Mouse (Mus musculus) brown adipose tissue, adult 24 weeks (tissue): Measurements from ENCODE around the gene Sec11a. TPM values are rescaled to one million over a fixed set of nuclear protein-coding genes. Genes with fewer than 3 reads are reported as not detected.
"Not testable (repeated sequence)": the region's sequence is repeated elsewhere in the genome, so short reads cannot be mapped to it uniquely, and the experiment has no call there.

Experiments used
- H3K27ac ChIP-seq: fragments of 200-500 bp; replicated peaks from 2 replicates; pipeline ENCODE4 v1.5.1; 2012; ENCODE audit warnings: low read depth, mild to moderate bottlenecking, low read length
- H3K4me1 ChIP-seq: fragments of 200-500 bp; 2 replicates; pipeline ENCODE4 v1.6.1; 2012; ENCODE audit warnings: low read length, mixed read lengths; ENCODE audit not compliant: control insufficient read depth, insufficient read depth, insufficient read length
- H3K4me3 ChIP-seq: fragments of 200-500 bp; 2 replicates; pipeline ENCODE4 v1.5.1; 2012; ENCODE audit warnings: low read depth, mild to moderate bottlenecking, low read length, moderate library complexity; ENCODE audit not compliant: insufficient read depth
- polyA plus RNA-seq: library from polyadenylated mRNA; stranded (reverse); fragments of >200 nt; gene quantifications from 2 replicates; pipeline ENCODE4 v1.2.4, GENCODE M21; 2012; ENCODE audit not compliant: missing spikeins, insufficient read depth, insufficient read length

Sec11a gene
- polyA plus RNA-seq, 1 experiment = 61.2 TPM

DNA sequence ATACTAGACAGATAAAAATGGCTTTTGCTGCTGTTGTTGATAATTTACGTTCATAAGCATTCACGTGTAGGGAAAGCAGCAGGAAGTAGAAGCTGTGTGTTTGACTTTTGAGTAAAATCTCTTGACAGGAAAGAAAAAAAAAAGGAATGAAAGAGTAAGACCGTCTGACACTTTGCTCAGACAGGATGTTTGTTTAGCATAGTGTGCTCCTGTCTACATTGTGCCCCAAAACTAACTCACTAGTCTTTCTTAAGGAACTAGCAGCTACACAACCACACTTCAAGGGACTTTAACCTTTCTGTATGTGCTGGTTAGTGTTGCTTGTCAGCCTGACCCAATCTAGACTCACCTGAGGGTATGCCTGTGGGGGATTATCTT, 26.0 kb upstream of the Sec11a start:
- H3K4me1 ChIP-seq, H3K4me3 ChIP-seq, H3K27ac ChIP-seq: not testable (repeated sequence)

DNA sequence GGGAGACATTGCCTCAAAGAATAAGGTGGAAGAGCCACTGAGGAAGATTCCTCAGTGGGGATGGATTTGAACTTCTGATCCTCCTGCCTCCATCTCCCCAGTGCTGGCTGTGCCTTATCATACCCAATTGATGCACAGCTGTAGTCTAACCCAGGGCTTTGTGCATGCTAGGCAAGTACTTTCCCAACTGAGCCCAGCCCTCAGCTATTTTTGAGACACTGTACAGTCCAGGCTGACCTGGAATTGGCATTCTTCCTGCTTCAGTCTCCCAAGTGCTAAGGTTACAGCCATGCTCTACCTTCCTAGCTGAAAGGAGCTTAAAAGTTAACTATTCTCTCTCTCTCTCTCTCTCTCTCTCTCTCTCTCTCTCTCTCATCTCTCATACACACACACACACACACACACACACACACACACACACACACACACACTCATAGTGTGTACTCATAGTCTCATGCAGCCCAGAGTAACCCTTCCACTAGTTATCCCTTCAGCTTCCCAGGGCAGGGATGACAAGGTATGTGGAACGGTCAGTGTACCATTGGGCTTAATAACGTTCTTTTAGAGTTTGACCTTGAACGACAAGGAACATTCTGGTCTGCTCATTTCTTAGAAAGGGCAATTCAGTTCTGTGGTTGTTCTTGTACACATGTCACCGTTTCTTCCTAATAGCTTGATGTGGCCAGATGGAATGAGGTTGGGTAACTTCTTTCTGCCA, 25.5 kb upstream of the Sec11a start:
- not testable (repeated sequence) for H3K4me1 ChIP-seq, H3K4me3 ChIP-seq, H3K27ac ChIP-seq

DNA sequence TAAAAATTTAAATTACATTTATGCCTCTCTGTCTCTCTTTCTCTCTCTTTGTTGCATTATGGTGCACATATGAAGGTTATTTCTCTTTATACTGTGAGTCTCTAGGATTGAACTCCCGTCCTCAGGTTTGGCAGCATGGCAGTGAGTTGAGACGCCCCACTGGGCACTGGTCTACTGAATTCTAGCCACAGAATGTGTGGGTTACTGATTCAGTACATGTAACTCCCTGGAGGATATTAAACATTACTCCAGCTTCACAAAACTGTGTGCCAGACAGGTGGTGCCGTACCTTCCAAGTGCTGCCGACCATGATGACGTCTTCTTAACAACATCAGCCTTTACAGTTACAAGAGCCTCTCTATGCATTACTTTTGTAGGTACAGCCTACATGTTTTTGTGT, 24.5 kb upstream of the Sec11a start:
- H3K27ac ChIP-seq = no peak overlapping the region
- H3K4me1 ChIP-seq = no peaks in the 10 kb centered on the region
- no peak overlapping the region for H3K4me3 ChIP-seq

DNA sequence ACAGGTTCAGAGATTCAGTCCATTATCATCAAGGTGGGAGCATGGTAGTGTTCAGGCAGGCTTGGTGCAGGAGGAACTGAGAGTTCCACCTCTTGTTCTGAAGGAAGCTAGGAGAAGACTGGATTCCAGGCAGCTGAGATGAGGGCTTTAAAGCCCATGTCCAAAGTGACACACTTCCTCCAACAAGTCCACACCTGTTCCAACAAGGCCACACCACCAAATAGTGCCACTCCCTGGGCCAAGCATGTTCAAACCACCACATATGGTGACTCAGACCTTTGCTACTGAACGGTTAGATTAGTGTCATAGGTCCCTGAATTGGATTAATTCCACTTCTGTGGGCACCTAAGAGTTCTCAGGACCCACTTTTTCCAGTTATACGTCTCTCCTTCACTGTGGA, 23.8 kb upstream of the Sec11a start:
- Histone ChIP-seq H3K27ac (no peak overlapping the region), H3K4me3 (no peak overlapping the region), H3K4me1 (no peaks in the 10 kb centered on the region)

DNA sequence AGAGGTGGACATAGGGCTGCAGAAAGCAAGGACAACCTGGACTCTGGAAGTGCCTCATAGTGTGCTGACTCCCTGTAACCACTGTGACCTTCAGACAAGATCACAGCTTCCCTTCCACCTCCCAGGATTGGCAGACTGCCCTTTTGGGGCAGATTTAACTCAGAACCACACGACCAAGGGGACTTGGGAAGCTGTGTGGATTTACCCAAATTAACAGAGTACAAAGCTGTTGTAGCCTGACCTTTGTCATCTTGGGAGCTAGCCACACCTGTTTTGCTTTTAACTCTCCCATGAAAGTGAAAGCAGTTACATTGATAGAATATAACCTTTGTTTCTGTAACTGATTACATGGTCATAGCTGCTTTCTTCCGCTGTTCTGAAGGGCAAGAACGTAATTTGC, 23.3 kb upstream of the Sec11a start:
- Histone ChIP-seq H3K4me1 (no peaks in the 10 kb centered on the region), H3K4me3 (no peak overlapping the region), H3K27ac (no peak overlapping the region)

DNA sequence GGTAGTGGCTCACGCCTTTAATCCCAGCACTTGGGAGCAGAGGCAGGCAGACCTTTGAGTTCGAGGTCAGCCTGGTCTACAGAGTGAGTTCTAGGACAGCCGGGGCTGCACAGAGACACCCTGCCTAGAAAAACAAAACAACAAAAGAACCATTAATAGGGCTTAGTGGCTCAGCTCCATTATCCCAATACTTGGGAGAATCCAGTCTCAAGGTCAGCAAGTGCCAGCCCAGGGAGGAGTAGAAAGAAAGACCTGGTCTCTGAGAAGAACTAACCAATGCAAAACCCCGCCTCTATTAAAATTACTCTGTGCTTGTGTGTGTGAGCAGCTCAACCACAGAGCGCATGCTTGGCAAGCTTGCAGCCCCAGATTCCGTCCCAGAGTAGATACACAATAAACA, 15.2 kb upstream of the Sec11a start:
- Histone ChIP-seq H3K27ac (no peak overlapping the region), H3K4me1 (no peaks in the 10 kb centered on the region), H3K4me3 (no peak overlapping the region)

DNA sequence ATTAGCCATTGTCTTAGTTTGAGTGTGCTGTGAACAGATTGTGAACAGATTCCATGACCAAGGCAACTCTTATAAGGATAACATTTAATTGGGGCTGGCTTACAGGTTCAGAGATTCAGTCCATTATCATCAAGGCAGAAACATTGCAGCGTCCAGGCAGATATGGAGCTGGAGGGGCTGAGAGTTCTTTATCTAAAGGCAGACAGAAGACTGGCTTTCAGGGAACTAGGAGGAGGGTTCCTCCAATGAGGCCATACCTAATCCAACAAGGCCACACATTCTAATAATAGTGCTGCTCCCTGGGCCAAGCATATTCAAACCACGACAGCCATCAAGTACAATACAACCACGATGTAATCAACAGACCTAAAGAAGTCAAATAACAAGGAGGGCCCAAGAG, 11.4 kb upstream of the Sec11a start:
- Histone ChIP-seq H3K4me3 (no peak overlapping the region), H3K27ac (no peak overlapping the region), H3K4me1 (no peaks in the 10 kb centered on the region)

DNA sequence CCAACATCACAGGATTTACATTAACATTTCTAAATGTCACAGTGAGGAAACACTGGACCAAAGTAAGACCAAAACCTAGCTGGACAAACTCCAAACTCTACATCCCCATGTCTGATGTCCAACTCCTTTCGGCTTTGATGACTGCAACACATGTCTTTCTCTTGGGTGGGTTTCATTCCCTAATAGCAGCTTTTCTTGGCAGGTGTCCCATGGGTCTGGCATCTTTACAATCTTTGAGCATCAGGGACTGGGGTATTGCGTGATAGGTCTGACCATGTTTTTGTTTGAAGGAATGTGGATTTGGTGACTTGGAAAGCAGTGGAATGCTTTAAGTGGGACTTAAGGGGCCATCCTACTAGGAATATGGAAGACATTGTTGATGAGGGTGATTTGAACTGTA, 9.3 kb upstream of the Sec11a start:
- Histone ChIP-seq H3K27ac (no peak overlapping the region), H3K4me3 (no peak overlapping the region), H3K4me1 (no peaks in the 10 kb centered on the region)

DNA sequence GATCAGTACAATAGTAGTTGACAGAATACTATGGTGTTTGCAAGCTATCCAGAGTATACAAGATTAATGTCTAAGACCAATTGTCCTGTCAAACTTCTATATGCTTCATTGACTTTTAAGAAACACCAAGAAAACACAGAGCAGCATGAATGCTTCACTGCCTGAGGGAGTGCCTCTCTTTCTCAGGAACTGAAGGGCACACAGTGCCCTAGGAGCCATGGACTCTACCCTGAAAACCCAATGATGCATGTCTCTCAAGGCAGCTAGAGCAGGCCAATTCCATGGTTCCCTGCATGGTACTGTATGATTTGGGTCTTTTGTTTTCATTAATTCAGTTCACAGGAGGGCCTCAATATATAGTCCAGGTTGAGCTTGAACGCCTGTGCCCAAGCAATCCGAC, 6.7 kb upstream of the Sec11a start:
- H3K27ac ChIP-seq = no peak overlapping the region

DNA sequence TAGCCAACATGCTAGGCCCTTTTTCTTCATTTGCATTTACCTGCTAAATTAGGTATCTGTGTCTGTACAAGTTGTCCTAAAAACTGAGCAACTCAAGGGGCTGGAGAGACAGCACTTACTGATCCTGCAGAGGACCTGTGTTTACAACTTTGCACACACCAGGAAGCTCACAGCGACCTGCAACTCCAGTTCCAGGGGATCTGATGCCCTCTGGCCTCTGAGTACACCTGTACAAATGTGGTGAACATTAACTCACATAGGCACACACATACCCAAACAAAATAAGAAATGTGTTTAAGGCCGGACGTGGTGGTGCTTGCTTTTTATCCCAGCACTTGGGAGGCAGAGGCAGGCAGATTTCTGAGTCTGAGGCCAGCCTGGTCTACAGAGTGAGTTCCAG, 4.6 kb upstream of the Sec11a start:
- Histone ChIP-seq H3K27ac (no peak overlapping the region), H3K4me1 (no peaks in the 10 kb centered on the region), H3K4me3 (no peak overlapping the region)

More for the DNA sequence above, 6.7 kb upstream of the Sec11a start:
- Histone ChIP-seq H3K4me1 (no peaks in the 10 kb centered on the region), H3K4me3 (no peak overlapping the region)

DNA sequence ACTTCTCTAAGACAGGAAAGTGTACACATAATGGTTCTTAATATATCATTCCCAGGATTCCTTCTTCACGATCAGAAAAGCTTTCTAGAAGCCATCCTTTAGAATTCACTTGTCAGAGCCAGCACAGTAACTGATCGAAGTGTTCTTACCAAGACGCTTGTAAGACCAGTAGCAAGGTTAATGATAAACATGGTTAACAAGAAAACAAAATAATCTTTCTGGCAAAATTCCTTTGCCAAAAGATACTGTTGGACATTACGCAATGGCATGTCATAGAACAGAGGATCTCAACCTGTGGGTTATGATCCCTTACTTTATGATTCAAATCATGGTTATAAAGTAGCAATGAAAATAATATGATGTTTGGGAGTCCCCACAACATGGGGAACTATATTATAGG, 3.9 kb upstream of the Sec11a start:
- no peak overlapping the region for H3K27ac ChIP-seq
- H3K4me3 ChIP-seq = no peak overlapping the region

DNA sequence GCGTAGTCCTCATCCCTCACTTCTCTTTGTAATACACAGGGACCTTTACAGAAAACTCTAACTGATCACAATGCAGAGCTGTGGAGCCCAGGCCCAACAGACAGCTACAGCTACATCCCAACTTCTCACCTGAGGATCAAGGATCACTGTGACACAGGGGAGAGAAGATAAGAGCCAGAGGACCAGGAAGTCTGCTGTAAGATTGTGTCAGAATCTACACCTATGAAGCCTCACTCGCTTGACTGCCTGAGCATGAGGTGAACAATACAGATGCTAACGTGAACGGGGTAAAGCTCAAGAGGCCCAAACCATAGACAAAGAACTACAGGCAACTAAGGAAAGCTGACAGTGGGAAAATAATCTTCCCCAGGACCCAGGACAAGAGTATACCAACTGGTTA, 7.8 kb downstream of the Sec11a start:
- H3K4me1 ChIP-seq = peaks cover 3% of the 10 kb centered on the region
- no peak overlapping the region for H3K27ac ChIP-seq
- H3K4me3 ChIP-seq = no peak overlapping the region

More for the DNA sequence above, 3.9 kb upstream of the Sec11a start:
- no peaks in the 10 kb centered on the region; the same call in 1 of the 2 replicates for H3K4me1 ChIP-seq

DNA sequence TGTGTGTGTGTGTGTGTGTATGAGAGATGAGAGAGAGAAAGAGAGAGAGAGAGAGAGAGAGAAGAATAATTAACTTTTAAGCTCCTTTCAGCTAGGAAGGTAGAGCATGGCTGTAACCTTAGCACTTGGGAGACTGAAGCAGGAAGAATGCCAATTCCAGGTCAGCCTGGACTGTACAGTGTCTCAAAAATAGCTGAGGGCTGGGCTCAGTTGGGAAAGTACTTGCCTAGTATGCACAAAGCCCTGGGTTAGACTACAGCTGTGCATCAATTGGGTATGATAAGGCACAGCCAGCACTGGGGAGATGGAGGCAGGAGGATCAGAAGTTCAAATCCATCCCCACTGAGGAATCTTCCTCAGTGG, 10.3 kb downstream of the Sec11a start:
- H3K27ac ChIP-seq, H3K4me3 ChIP-seq, H3K4me1 ChIP-seq: not testable (repeated sequence)

DNA sequence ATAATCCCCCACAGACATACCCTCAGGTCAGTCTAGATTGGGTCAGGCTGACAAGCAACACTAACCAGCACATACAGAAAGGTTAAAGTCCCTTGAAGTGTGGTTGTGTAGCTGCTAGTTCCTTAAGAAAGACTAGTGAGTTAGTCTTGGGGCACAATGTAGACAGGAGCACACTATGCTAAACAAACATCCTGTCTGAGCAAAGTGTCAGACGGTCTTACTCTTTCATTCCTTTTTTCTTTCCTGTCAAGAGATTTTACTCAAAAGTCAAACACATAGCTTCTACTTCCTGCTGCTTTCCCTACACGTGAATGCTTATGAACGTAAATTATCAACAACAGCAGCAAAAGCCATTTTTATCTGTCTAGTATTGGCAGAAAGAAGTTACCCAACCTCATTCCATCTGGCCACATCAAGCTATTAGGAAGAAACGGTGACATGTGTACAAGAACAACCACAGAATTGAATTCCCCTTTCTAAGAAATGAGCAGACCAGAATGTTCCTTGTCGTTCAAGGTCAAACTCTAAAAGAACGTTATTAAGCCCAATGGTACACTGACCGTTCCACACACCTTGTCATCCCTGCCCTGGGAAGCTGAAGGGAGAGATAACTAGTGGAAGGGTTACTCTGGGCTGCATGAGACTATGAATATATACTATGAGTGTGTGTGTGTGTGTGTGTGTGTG, 10.8 kb downstream of the Sec11a start:
- H3K4me1 ChIP-seq, H3K27ac ChIP-seq, H3K4me3 ChIP-seq: not testable (repeated sequence)

DNA sequence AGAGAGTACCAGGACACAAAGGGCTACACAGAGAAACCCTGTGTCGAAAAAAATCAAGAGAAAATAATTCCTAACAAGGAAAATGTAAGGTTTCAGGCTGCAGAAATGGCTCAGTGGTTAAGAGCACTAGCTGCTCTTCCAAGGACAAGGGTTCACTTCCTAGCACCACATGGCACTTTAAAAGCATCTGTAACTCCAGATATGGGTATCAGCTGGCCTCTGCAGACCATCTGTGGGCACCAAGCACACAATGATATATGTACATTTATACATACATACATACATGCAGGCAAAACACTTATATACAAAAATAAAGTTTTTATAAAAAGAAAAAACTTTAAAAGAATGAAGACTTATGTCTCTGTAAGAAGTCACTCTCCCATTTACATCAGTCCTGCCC, 11.7 kb downstream of the Sec11a start:
- peaks cover 3% of the 10 kb centered on the region for H3K4me1 ChIP-seq
- no peak overlapping the region for H3K27ac ChIP-seq
- H3K4me3 ChIP-seq = no peak overlapping the region

DNA sequence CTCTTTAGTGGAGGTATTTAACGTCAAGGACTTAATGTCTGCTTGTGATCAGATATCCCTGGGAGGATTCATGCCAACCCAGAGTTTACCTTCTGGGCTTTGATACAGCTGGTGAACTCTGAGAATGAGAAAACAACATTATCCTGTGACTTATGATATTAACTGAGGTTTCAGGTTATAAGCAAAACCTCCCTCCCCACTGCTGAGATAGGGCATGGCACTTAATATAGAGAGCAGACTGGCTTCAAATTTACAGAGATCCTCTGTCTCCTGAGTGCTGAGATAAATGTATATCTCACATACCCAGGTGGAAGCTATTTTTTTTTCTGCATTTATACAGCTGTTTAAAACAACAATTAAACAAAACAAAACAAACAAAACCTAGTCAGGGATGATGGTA, 14.8 kb downstream of the Sec11a start:
- H3K4me3 ChIP-seq = no peak overlapping the region
- H3K4me1 ChIP-seq = no peaks in the 10 kb centered on the region; the same call in 1 of the 2 replicates
- H3K27ac ChIP-seq = no peak overlapping the region
